Mouse (Mus musculus) CD4-positive helper T cell, adult 2 months (primary cell): Measurements from ENCODE around the gene Gm29776.

Experiments used
- DNase-seq: peaks from one replicate; pipeline ENCODE4 v3.0.0-alpha.2; 2012; ENCODE audit warnings: low read depth, missing footprints, low spot score

Gm29776 gene

DNA sequence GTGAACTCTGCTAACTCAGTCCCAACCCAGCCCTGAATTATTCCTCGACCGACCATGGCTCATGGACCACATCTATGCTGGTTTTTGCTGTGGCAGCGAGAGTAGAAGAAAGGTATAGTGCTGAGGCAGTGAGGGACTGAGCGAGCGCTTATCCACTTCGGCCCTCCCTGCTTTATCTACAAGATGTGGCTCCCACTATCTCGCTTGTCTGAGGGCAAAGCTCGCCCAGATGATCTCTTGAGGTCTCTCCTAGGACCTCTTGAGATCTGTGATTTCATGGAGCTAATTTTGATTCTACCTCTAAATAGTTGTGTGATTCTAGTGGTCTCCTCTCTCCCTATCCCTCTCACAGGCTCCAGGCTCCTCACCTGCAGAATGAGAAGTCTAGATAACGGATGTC lies 10.4 kb upstream of the Gm29776 start:
- DNase-seq: no peak

DNA sequence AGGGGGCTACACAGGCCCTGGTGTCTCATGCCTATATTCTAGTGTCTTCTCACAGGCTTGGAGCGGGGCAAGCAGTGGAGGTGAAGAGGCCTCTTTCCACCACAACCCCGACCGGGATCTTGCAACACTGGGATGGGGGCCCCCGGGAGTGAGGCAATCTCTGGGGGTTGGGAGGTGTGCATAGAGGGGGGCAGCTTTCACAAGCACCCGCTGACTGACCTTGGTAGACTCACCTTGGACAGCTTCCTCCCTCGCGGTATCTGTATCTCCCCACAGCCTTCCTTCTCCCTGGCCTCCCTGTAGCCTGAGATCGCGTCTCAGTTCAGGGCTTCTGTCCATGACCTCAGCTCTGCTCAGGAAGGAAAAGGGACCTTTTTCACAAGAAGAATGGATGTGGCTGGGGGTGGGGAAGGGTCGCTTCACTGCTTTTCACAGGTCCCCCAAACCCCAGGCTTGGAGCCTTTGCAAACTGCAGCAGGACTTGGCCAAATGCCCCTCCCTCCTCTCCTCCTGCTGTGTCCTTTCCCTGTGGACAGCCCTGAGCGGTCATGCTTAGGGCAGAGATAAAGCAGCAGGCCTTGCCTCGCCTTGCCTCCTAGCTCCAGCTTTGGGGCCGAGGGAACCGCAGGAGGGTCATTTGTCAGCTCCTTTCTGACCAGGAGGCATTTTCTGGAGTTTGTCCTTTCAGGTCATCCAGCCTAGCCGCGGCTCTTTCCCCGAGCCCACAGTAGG lies 8.1 kb upstream of the Gm29776 start:
- no peak for DNase-seq

DNA sequence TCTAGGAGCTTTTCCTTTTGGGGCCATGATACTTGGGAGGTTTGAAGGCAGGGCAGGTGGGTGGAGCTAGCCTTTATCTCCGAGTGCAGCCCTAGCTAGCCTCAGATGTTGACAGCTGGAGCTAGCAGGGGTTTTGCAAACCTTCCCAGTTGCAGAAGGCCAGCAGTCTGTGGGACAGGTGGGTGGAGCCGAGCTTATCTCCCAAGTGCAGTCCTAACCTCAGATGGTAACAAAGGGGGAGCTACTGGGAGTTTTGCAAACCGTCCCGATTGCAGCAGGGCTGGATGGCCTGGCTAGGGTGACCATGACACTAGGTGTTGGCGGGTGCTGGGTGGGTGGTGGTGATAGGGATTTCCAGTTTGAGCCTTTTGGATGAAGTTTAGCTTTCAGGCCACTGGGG lies 7.2 kb upstream of the Gm29776 start:
- no peak for DNase-seq

DNA sequence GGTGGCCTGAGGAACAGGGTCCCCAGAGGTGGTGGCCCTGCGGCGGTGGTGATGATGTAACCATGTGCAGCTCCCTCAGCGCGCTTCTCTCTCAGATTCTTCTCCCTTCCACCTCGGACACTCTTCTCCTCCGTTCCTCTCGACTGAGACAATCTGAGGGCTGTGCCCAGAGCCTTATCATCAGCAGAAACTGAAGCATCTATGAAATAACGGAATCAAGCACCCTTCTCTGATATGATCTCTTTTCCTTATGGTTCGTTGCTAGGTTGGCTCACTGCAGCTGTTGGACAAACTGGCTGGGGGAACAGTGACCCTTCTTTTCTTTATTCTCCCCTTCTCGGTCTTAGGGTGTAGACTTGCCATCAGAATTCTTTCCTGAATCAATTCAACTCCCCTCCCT lies 4.6 kb upstream of the Gm29776 start:
- DNase-seq: no peak

DNA sequence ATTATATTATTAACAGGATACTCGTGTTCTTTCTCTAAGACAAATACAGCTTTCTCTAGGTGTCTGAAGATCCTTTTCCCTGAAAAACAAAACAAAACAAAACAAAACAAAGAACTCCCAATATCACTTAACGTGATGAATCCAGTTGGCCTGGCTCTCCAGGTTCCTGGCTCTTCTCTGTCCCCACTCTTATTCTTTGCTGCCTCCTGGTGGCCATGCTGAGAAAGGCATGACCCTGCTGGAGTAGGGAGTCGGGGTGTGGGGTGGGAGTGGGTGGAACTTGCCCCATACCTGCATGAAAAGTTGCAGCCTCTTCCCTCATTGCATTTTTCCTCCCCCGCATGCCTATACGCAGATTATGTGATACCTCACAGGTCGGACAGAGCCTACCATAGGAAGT lies 2.7 kb upstream of the Gm29776 start:
- DNase-seq: peak; percentile 82

DNA sequence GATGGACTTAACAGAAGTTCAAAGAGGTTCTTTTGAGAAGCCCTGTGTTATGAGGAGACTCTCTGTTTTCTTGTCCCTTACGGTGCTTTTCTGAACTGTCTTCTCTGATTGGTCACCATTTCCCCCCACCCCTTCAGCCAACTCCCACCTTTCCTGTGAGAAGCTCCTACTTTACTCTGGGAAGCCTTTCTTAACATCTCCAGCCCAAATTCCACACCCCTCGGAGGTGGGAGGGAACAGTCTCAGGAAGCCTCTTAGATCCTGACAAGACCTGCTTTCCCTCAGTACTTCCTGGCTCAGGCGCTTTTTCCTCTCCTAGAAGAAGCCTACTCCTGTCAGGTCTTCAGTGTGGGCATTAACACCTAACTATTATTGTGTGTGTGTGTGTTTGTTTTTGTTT lies 953 bp upstream of the Gm29776 start:
- DNase-seq: no peak

DNA sequence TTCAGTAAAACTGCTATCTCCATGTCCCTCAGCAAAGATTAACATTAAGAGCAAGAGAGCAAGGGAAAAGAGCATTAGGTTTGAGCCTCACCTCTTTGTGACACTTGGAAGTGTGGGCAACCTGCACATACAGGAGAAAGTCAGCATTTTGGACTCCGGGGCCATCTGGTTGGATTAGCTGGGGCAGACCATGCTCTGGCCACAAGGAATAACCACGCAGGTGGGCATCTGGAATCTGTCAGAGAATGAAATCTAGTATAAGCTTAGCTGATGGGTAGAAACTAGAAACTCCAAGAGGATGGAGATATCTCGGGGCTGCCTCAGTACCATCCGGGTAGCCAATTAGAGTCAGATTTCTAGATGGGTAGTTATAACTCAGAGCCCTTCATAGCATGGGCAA lies 1.9 kb downstream of the Gm29776 start:
- no peak for DNase-seq

DNA sequence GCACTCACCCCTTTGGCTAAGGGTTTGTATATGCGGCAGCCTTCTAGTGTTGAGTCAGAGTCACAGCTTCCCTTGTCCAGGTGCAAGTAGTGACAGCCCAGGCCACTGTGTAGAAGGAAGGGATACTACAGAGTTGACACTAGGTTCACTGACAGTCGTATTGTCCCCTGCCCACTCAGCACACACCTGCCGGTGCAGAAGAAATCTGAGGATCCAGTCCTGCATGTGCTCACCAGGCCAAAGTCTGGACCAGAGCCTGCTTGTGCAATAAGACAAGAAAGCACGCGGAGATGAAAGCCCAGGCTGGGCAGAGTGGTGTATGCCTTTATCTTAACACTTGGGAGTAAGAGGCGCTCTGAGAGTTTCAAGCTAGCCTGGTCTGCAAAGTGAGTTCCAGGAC lies 3.6 kb downstream of the Gm29776 start:
- no peak for DNase-seq

DNA sequence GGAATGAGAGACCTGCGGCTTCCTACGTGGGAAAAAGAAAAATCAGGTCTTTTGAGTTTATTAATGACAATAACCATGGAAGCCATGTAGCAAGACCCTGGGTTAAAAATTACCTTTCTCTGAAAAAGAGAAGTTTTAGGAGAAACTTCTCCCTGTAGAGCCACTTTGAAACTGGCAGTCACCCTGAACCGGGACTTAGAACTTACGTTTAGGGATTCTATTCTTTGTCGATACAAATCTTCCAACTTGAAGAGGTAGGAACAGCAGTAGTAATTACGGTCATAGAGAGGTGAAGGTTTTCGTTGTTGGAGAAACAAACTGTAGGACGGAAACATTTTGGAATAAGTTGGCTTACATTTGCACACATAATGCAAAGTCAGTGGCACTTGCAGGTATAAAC lies 11.4 kb downstream of the Gm29776 start:
- no peak for DNase-seq

DNA sequence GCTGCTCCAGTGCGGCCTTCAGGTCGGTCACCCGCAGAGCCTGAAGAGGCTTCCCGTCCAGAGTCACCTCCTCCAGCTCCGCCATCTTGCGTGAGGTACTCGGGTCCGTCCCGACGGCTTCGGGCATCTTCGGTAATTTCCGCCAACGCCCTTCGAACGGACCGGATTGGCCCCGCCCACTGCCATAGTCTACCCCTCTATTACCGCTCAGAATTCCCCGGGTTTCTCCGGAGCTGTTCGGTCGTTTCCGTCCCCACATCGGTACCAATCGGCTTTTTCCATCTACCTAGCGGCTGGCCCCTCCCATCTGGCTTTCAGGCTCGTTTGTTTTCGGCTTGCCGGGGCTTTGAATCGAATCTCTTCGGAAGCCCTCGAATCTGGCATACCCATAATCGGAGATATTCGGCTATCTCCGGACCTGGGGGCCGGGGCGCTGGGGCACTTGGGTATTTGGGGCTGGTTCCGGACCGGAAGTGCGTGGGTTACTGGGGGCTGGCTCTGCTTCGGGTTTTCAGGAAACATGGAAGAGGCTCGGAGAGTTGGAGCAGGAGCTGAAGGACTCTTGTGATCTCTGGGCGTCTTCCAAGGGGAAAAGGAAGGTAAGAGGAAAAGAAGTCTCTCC lies 12.0 kb downstream of the Gm29776 start, which contains the start of gene Acin1:
Gene Acin1, minus strand, starts transcription at position 410 of the 622 bp plus-strand sequence.
- DNase-seq: peak; percentile 99

DNA sequence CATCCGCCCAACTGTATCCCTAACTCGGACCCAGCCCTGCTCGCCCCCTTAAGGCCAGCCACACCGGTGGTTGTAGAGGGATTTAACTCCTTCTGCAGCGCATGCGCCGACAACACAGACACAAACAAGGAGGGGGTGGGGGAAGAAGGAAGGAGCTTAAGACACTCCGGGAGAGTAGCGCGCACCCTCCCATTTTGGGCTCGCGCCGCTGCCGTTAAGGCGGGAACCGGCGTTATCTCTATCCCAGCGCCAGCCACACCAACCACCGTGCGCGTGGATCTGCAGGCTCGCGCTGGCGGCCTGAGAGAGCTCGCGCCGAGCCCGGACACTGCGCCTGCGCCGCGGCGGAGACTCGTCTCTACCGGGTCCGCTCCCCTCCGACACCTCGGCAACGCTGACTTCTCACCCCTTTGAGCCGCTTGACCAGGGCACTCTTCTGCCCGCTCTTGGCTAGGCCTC lies 12.5 kb downstream of the Gm29776 start, which contains the start of gene 1700123O20Rik:
Gene 1700123O20Rik, plus strand, starts transcription at position 154 of the 459 bp plus-strand sequence.
- peak; percentile 90 for DNase-seq

DNA sequence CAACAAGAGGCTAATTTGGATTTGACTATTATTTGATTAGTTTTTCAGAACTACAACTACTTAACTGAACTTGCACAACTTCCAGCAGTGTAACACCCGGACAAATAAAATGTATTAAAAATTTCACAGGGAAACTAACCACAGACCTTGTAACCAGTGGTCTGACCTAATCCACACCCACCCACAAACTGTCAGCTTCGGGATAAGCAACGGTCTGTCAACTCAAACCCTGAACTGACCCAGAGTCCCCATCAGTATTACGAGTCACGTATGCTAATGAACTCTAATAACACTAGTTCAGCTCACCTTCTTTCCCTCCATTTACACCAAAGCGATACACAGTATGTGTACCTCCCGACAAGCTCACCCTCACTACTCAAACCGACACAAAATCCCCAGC lies 13.2 kb downstream of the Gm29776 start:
- no peak for DNase-seq

DNA sequence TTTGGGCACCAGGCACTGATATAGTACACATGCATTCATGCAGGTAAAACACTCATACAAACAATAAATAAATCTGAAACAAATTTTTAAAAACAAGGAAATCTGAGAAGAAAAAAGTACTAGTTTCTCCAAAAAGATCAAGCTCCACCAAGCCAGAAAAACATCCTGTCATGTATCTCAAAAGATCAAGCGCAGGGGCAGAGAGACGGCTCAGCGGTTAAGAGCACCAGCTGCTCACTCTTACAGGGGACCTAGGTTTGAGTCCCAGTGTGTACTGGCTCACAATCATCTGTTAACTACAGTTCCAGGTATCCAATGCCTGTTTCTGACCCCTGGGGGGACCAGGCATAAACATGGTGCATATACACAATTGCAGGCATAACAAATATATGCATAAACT lies 16.2 kb downstream of the Gm29776 start:
- DNase-seq: peak; percentile 24

DNA sequence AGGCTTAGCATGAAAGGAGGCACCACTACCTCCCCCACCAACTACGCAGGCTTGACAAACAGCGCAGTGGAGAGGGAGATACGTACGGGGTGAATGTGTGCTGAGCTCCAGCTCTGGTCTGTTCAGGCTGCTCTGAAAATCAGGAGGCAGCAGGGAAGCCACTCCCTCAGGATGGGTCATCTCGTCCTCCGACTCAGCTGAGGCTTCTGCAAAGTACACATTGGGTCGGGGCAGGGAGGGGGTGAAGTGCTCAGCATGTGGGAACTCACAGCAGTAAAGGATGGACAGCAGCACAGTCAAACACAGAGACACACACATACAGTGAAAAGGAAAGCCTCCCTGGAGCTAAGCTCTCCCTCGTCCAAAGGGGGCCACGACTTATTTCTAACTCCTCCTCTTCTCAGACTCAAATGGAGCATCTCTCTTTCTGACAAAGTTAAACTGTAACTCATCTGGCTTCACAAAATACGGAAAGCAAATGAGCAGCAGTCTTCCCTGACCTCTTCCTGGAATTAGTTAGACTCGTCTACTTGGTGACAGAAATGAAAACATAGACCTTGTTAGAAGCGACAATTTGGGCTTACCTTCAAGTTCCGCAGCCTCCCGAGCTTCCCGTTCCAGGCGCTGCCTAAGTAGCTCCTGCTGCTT lies 19.9 kb downstream of the Gm29776 start:
- no peak for DNase-seq

DNA sequence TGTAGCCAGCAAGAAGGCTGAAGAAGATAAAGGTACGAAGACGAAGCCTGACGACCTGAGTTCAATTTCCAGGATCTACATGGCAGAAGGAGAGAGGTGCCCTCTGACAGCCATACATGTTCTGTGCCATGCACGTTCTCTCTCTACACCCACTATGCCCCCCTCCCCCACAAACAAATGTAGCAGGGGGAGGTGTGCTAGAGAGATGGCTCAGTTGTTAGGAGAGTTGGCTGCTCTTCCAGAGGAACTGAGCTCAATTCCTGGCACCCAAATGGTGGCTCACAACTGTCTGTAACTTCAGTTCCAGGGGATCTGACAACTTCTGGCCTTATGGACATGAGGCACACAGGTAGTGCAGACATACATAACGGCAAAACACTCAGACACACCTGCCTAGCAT lies 22.3 kb downstream of the Gm29776 start:
- DNase-seq: no peak

DNA sequence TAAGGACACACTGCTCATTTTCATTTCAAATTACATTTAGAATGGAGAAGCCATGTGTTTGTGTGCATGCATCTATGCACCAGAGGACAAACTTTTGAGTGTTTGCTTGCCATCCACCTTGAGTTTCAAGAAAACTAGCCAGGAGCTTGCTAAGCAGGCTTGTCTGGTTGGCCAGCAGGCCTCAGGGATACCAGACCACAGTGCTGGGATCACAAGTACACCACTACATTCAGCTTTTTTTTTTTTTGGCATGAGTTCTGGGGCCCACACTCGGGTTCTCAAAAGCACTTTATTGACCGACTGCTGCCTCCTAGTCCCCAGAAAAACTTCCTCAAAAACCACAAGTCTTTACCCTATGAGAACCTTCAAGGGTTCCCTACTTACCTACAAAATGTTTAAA lies 24.3 kb downstream of the Gm29776 start:
- DNase-seq: no peak

DNA sequence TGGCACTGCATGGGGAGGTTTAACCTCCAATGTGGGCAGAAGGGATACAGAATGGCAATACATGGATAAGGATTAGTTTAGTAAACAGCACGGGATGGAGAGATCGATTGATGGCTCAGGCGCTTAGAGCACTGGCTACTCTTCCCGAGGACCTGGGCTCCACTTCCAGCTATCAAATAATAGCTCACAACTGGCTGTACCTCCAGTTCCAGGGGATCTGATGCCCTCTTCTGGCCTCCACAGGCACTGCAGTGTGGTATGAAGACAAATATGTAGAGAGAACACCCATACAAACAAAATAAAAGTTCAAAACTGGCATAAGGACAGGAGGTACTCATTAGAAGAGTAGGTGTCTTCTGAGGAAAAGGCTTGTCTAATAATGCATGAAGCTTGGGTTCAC lies 29.3 kb downstream of the Gm29776 start:
- DNase-seq: peak; percentile 55

DNA sequence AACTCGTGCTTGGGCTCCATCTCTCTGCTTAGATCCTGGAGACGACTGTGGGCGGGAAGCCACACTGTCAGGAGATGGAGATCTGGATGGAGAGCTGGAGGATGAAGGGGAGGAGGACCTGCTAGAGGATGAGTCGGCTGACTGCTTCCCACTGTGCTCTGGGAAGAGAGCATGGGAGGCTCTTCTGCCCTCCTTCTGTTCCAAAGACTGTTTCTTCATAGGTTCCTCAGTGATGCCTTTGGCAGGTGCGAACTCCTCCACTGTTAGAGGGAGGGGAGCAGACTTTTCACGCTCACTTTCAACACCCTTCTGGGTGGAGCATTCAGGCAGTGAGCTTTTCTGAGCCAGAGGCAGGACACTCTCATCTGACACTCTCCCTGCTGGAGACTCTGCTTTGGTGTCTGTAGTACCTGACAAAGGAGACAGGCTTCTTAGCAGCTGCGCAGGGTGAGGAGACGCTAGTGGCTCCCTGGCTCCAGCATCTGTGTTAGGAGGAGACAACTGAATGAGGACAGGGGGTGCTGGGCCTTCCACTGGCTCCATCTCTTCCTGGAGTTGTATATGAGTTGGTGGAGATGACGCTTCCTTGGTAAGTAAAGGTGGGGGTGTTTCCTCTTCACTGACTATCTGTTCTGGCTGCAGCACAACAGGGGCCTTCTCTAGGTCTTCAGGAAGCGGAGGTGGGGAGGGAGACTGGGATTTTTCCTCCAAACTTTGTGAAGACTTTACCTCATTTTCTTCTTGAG lies 34.0 kb downstream of the Gm29776 start:
- no peak for DNase-seq

DNA sequence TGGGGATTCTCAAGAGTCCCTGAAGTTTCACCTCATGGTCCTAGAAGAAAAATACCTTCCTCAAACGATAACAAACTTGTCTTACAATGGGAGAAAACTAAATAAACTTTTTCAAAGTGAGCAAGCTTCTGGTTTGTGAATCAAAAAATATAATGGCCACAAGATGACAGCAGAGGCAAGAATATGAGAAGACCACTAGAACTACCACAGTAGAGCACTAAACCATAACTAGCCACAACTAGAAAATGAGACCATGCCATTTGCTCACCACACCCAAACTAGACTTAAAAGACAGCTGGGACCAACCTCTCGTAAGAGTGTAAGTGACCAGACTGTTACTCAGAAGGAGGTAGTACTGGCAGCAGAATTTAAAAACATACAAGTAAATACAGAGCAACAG lies 38.6 kb downstream of the Gm29776 start:
- DNase-seq: no peak

DNA sequence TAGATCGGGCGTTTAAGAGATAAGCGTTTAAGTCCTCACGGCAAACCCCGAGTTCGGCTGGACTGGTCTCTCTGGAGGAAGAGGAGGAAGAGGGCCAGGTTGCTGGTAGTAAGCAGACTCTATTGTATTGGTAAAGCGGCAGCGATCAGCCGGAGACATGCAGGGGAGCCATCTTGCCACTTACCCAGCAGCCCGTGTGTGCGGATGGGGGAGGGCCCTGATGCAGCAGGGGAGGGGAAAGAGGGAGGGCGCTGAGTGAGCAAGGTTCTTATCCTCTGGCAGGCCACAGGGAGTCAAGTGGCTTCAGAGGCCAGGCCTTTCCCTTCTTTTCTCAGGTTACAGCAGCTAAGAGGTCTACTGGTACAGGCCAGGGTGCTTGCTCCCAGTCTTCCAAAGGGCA lies 45.1 kb downstream of the Gm29776 start:
- DNase-seq: peak; percentile 87

DNA sequence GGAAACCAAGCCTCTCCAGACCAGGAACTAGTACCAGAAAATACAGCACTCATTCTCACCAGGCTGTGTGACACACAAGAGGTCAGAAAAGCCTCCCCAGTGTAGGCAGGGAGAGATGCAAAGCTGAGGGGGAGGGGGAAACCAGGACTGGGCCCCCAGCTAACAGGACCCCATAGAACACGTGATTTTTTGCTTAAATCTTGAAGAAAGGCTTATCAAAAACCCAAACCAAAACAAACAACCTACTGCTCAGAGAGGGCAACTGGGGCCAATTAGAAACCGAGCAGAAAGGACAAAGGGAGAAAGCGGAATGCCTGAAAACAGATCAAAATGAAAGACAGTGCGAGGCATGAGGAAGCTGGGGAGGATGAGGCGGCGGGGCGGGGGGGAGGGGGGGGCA lies 45.8 kb downstream of the Gm29776 start:
- DNase-seq: no peak

DNA sequence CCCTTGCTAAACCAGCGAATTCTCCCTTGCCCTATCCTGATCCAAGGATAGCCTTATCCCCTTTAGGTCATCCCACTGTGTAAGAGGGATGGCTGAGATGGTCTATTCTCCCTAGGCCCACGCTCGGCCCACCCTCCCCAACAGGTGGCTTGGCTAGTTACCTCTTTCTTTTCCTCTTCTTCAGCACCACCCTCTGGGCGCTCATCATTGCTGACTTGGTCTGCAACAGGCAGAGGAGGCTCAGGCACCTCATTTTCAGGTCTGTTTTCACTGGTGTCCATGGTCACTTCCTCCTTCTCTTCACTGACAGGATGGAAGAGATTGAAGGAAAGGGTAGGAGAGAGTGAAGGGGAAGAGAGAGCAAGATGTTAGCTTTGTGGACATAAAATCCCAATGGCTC lies 47.1 kb downstream of the Gm29776 start:
- DNase-seq: no peak
